Mouse (Mus musculus) CH12.LX (cell line): Measurements from ENCODE around the gene Zfp93. TPM values are rescaled to one million over a fixed set of nuclear protein-coding genes. Genes with fewer than 3 reads are reported as not detected.

ENCODE experiments used
- DNase-seq: peaks from one replicate; pipeline ENCODE4 v3.0.0-alpha.2; 2013; ENCODE audit errors: extremely low read depth
- H3K27ac ChIP-seq: 2 replicates; pipeline ENCODE4 v1.5.1; 2012; ENCODE audit warnings: low read depth, mild to moderate bottlenecking, control low read depth, moderate library complexity; ENCODE audit not compliant: insufficient read depth
- H3K27me3 ChIP-seq: replicated peaks from 2 replicates; pipeline ENCODE3; 2012; ENCODE audit warnings: inconsistent platforms
- H3K36me3 ChIP-seq, 2 experiments: replicated peaks in 1 of 2; 2 replicates each; pipeline versions ENCODE3 to v1.6.1; 2012; ENCODE audit warnings: inconsistent platforms in 1 of 2, low read length in 1 of 2, mild to moderate bottlenecking in 1 of 2, mixed read lengths in 1 of 2, moderate library complexity in 1 of 2; ENCODE audit not compliant: control insufficient read depth in 1 of 2, insufficient read depth in 1 of 2
- H3K4me1 ChIP-seq, 2 experiments: 2 replicates each; pipeline ENCODE4 v1.6.1; 2012; ENCODE audit warnings: inconsistent platforms in 1 of 2, moderate library complexity in 1 of 2; ENCODE audit not compliant: insufficient read depth in 2 of 2, control insufficient read depth in 1 of 2
- H3K4me2 ChIP-seq: 2 replicates; pipeline ENCODE4 v1.6.1; 2012; ENCODE audit warnings: low read depth, mild to moderate bottlenecking, control low read depth; ENCODE audit not compliant: poor library complexity, insufficient read depth, severe bottlenecking
- H3K4me3 ChIP-seq, 3 experiments: fragments of 150-350 bp in 1 of 3; sonication (generic) in 1 of 3; replicated peaks in 1 of 3; 2 replicates each; pipeline versions ENCODE3 to v1.5.1; 2011 to 2012; ENCODE audit warnings: low read depth in 2 of 3, low read length in 2 of 3, mild to moderate bottlenecking in 2 of 3, moderate library complexity in 2 of 3, control low read depth in 1 of 3, improper control_type of control experiment in 1 of 3, inconsistent platforms in 1 of 3, mixed read lengths in 1 of 3; ENCODE audit not compliant: poor library complexity in 1 of 3
- H3K79me2 ChIP-seq: replicated peaks from 2 replicates; pipeline ENCODE4 v1.6.1; 2012; ENCODE audit warnings: mild to moderate bottlenecking, moderate library complexity; ENCODE audit not compliant: control insufficient read depth, poor library complexity, insufficient read depth, severe bottlenecking; ENCODE audit errors: extremely low read depth
- H3K9ac ChIP-seq: 2 replicates; pipeline ENCODE4 v1.6.1; 2012; ENCODE audit warnings: low read depth, mild to moderate bottlenecking, control low read depth, moderate library complexity; ENCODE audit not compliant: insufficient read depth
- H3K9me3 ChIP-seq: replicated peaks from 2 replicates; pipeline ENCODE3; 2012; ENCODE audit warnings: low read length, inconsistent platforms, mixed read lengths
- CHD1 ChIP-seq: IDR thresholded peaks from 2 replicates; pipeline ENCODE4 v1.6.1; 2012; ENCODE audit warnings: low read depth, low read length, improper control_type of control experiment, inconsistent platforms
- CHD2 ChIP-seq: IDR thresholded peaks from 2 replicates; pipeline ENCODE4 v1.6.1; 2011; ENCODE audit warnings: low read length, improper control_type of control experiment
- CTCF ChIP-seq, 2 experiments: IDR thresholded peaks in 1 of 2; conservative IDR thresholded peaks in 1 of 2; 2 replicates each; pipeline ENCODE4 v1.5.1; 2011 to 2012; ENCODE audit warnings: low read depth in 2 of 2, low read length in 2 of 2, improper control_type of control experiment in 1 of 2, inconsistent platforms in 1 of 2, mild to moderate bottlenecking in 1 of 2, moderate library complexity in 1 of 2
- E2F4 ChIP-seq: IDR thresholded peaks from 2 replicates; pipeline ENCODE4 v1.6.1; 2011; ENCODE audit warnings: low read depth, low read length, improper control_type of control experiment; ENCODE audit not compliant: insufficient replicate concordance
- EP300 ChIP-seq: IDR thresholded peaks from 2 replicates; pipeline ENCODE4 v1.6.1; 2011; ENCODE audit warnings: low read length, improper control_type of control experiment
- ETS1 ChIP-seq: conservative IDR thresholded peaks from 2 replicates; pipeline ENCODE4 v1.6.1; 2012; ENCODE audit warnings: low read depth, mild to moderate bottlenecking, inconsistent platforms, low read length, improper control_type of control experiment, moderate library complexity
- JUN ChIP-seq: IDR thresholded peaks from 2 replicates; pipeline ENCODE4 v1.6.1; 2011; ENCODE audit warnings: low read depth, mild to moderate bottlenecking, low read length, improper control_type of control experiment, moderate library complexity; ENCODE audit not compliant: insufficient read depth
- JUND ChIP-seq: conservative IDR thresholded peaks from 2 replicates; pipeline ENCODE4 v1.6.1; 2011; ENCODE audit warnings: low read depth, low read length, improper control_type of control experiment
- MAFK ChIP-seq: IDR thresholded peaks from 2 replicates; pipeline ENCODE4 v1.6.1; 2011; ENCODE audit warnings: low read length, improper control_type of control experiment; ENCODE audit not compliant: insufficient replicate concordance
- MAX ChIP-seq: IDR thresholded peaks from 2 replicates; pipeline ENCODE4 v1.6.1; 2011; ENCODE audit warnings: low read length, improper control_type of control experiment
- MXI1 ChIP-seq: IDR thresholded peaks from 2 replicates; pipeline ENCODE4 v1.6.1; 2011; ENCODE audit warnings: mild to moderate bottlenecking, low read depth, low read length, improper control_type of control experiment
- MYC ChIP-seq: IDR thresholded peaks from 2 replicates; pipeline ENCODE4 v1.6.1; 2011; ENCODE audit warnings: low read depth, mild to moderate bottlenecking, improper control_type of control experiment, low read length
- PAX5 ChIP-seq: IDR thresholded peaks from 2 replicates; pipeline ENCODE4 v1.6.1; 2012; ENCODE audit warnings: low read length, inconsistent platforms, mixed read lengths
- POLR2AphosphoS2 ChIP-seq: IDR thresholded peaks from 2 replicates; pipeline ENCODE4 v1.6.1; 2011; ENCODE audit warnings: low read depth, low read length, improper control_type of control experiment
- RAD21 ChIP-seq: IDR thresholded peaks from 2 replicates; pipeline ENCODE4 v1.6.1; 2011; ENCODE audit warnings: low read depth, mild to moderate bottlenecking, low read length, improper control_type of control experiment, moderate library complexity
- SIN3A ChIP-seq: IDR thresholded peaks from 2 replicates; pipeline ENCODE4 v1.6.1; 2012; ENCODE audit warnings: low read length, improper control_type of control experiment, inconsistent platforms
- TBP ChIP-seq: conservative IDR thresholded peaks from 2 replicates; pipeline ENCODE4 v1.6.1; 2011; ENCODE audit warnings: low read depth, low read length, improper control_type of control experiment
- UBTF ChIP-seq: IDR thresholded peaks from 2 replicates; pipeline ENCODE4 v1.6.1; 2012; ENCODE audit warnings: low read depth, mild to moderate bottlenecking, inconsistent platforms, low read length, improper control_type of control experiment, moderate library complexity
- USF2 ChIP-seq: conservative IDR thresholded peaks from 2 replicates; pipeline ENCODE4 v1.6.1; 2011; ENCODE audit warnings: low read depth, low read length, improper control_type of control experiment
- ZC3H11A ChIP-seq: IDR thresholded peaks from 2 replicates; pipeline ENCODE4 v1.6.1; 2012; ENCODE audit warnings: low read depth, mild to moderate bottlenecking, inconsistent platforms, low read length, improper control_type of control experiment
- ZNF384 ChIP-seq: IDR thresholded peaks from 2 replicates; pipeline ENCODE4 v1.6.1; 2012; ENCODE audit warnings: low read depth, low read length, improper control_type of control experiment, inconsistent platforms
- dilution Hi-C: fragments of 300-500 bp; cut with MboI; formaldehyde crosslinking; loops from 2 replicates; pipeline ENCODE4 v1.14.3; 2020; ENCODE audit warnings: low sequenced_read_pairs; ENCODE audit not compliant: extremely low pct_unique_long_range_greater_than_20kb, extremely low pct_ligation_motif_present
- in situ Hi-C: fragments of 300-500 bp; cut with MboI; formaldehyde crosslinking; loops from 3 replicates; pipeline ENCODE4 v1.14.3; 2019; ENCODE audit warnings: low sequenced_read_pairs, low pct_ligation_motif_present, low pct_unique_long_range_greater_than_20kb, mixed read lengths
- polyA plus RNA-seq: library from polyadenylated mRNA; unstranded; fragments of >175 nt; gene quantifications from 2 replicates; pipeline ENCODE4 v1.2.1, GENCODE M21; 2012; ENCODE audit warnings: low read depth; ENCODE audit not compliant: insufficient read length
- total RNA-seq, 2 experiments: library from RNA; depleted of rRNA; stranded (reverse); fragments of 300-350 nt in 1 of 2; fragments of >200 nt in 1 of 2; gene quantifications; 2 replicates each; pipeline ENCODE4 v1.2.3; 2012 to 2014

The Zfp93 gene
- total and polyA plus RNA-seq, 3 experiments: 0.11 to 0.30 (median 0.21) TPM

- no peak overlapping the region for H3K27ac ChIP-seq
Measured at GRCm38 (mm10) chr7:24299823-24300481, 29.7 kb downstream of the Zfp93 start.

GRCm38 (mm10) chr7:24300771-24301282 lies 30.6 kb downstream of the Zfp93 start, which contains the start of gene Zfp61:
TSS of gene Zfp61 (minus strand) at chr7:24301232.
- Histone ChIP-seq H3K4me3 (no peak within 1 kb of the TSS), H3K36me3 (peaks cover 31 to 61% of the 10 kb centered on the region in 2 experiments), H3K27me3 (no peaks in the 10 kb centered on the region), H3K79me2 (no peaks in the 10 kb centered on the region), H3K9me3 (peaks cover 9% of the 10 kb centered on the region), H3K4me1 (no peaks in the 10 kb centered on the region), H3K4me2 (no peak within 1 kb of the TSS), H3K9ac (no peak within 1 kb of the TSS), H3K27ac (no peak within 1 kb of the TSS)
- dilution Hi-C loops: no loop called here
- TF ChIP-seq MYC: no peak
- TF ChIP-seq USF2: no peak
- TF ChIP-seq JUND: no peak
- no peak for TF ChIP-seq JUN
- no peak for TF ChIP-seq RAD21
- no peak for TF ChIP-seq CTCF (conservative IDR thresholded peaks at IDR 0.05 in 1 of 2, IDR thresholded peaks at IDR 0.05 in 1 of 2; ENCODE audit: low read depth in 2 of 2, low read length in 2 of 2)
- TF ChIP-seq MXI1: no peak
- TF ChIP-seq CHD1: no peak
- TF ChIP-seq ETS1: no peak
- TF ChIP-seq EP300: no peak
- no peak for TF ChIP-seq MAX
- TF ChIP-seq SIN3A: no peak
- TF ChIP-seq MAFK: no peak
- TF ChIP-seq POLR2AphosphoS2: no peak
- in situ Hi-C loops: no loop called here
- DNase-seq: no peak

More at GRCm38 (mm10) chr7:24299823-24300481, 29.7 kb downstream of the Zfp93 start:
- Histone ChIP-seq H3K4me3 (no peak overlapping the region), H3K36me3 (peaks cover 30 to 63% of the 10 kb centered on the region in 2 experiments), H3K4me2 (no peak overlapping the region), H3K79me2 (no peaks in the 10 kb centered on the region), H3K27me3 (no peaks in the 10 kb centered on the region), H3K9ac (no peak overlapping the region), H3K9me3 (peaks cover 9% of the 10 kb centered on the region), H3K4me1 (no peaks in the 10 kb centered on the region)
- DNase-seq: no peak
- TF ChIP-seq TBP (no peak), PAX5 (no peak), JUN (no peak), CHD2 (no peak), USF2 (no peak), JUND (no peak), ZC3H11A (no peak), ZNF384 (no peak), E2F4 (no peak), MAFK (no peak), ETS1 (no peak), UBTF (no peak)
- in situ Hi-C loops (loop anchor here (10.0 kb wide), 1 partner anchor 145 kb away; no protein-coding TSS in a partner anchor), dilution Hi-C loops (no loop called here)
